Mouse (Mus musculus) lung, embryonic 15.5 days (tissue): ENCODE data around the gene Kitl. TPM values are rescaled to one million over a fixed set of nuclear protein-coding genes. Genes with fewer than 3 reads are reported as not detected.

Source experiments
- ATAC-seq: fragments of 200-750 bp; cut with Nextera tagmentation; 2 replicates; pipeline ENCODE4 v1.8.0; 2017; ENCODE audit warnings: moderate number of reproducible peaks, borderline replicate concordance; ENCODE audit not compliant: low FRiP score, low TSS enrichment; ENCODE audit errors: extremely low read depth
- H3K27ac ChIP-seq: fragments of 300-500 bp; sonication (generic); 2 replicates; pipeline ENCODE4 v1.5.1; 2015; ENCODE audit warnings: moderate library complexity, mild to moderate bottlenecking, inconsistent platforms
- H3K27me3 ChIP-seq: fragments of 300-500 bp; sonication (generic); 2 replicates; pipeline ENCODE4 v1.6.1; 2015; ENCODE audit warnings: inconsistent platforms
- H3K36me3 ChIP-seq: fragments of 300-500 bp; sonication (generic); 2 replicates; pipeline ENCODE4 v1.6.1; 2015; ENCODE audit warnings: inconsistent platforms
- H3K4me1 ChIP-seq: fragments of 300-500 bp; sonication (generic); 2 replicates; pipeline ENCODE4 v1.6.1; 2015; ENCODE audit warnings: inconsistent platforms
- H3K4me2 ChIP-seq: fragments of 300-500 bp; sonication (generic); 2 replicates; pipeline ENCODE4 v1.6.1; 2015; ENCODE audit warnings: inconsistent platforms, mild to moderate bottlenecking, moderate library complexity
- H3K4me3 ChIP-seq: fragments of 300-500 bp; sonication (generic); 2 replicates; pipeline ENCODE4 v1.5.1; 2015; ENCODE audit warnings: mild to moderate bottlenecking, inconsistent platforms
- H3K9ac ChIP-seq: fragments of 300-500 bp; sonication (generic); 2 replicates; pipeline ENCODE4 v1.6.1; 2015; ENCODE audit warnings: inconsistent platforms
- H3K9me3 ChIP-seq: fragments of 300-500 bp; sonication (generic); 2 replicates; pipeline ENCODE4 v1.6.1; 2016; ENCODE audit warnings: inconsistent platforms
- WGBS: fragments of 180-500 bp; shearing (Covaris S2); methylation state at CpG from one replicate; pipeline ENCODE4 v1.1.7; 2015; 5-methylcytosine and 5-hydroxymethylcytosine counted together
- polyA plus RNA-seq: library from polyadenylated mRNA; unstranded; fragments of >200 nt; fragmentation: Nextera tagmentation; extraction: Ambion mirVana; gene quantifications from 2 replicates; pipeline ENCODE4 v1.2.1, GENCODE M21; 2015

The Kitl gene
- polyA plus RNA-seq, 1 experiment from 2014 or later: 45.6 TPM

DNA sequence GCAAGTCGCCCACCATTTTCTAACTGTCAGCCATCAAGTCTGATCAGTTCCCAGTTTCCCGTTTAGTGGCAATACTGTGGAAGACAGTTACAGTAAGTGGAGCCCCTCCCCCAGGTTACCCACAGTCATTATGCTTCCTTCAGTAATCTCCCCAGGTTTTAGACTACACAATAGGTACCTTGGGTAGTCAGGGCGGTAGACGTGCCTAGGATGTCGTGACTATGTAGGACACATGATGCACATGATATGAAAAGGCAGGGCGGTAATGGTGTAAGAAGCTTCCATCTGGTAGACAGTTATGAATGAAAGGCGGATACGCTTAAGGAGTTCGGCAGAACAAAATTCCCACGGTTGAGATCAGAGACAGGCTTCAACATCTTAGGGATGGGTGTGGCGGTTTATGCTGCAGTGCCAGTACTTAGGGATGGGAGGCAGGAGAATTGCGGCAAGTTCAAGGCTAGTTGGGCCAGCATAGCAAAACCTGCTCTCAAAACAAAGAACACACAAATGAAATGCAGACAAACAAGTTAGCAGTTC is 15.6 kb downstream of the Kitl start:
- Histone ChIP-seq H3K9me3 (no peaks in the 10 kb centered on the region), H3K27ac (peak overlapping the region; percentile 66), H3K4me2 (peak overlapping the region; percentile 40), H3K4me3 (0 out of 2 replicates have a peak overlapping the region, but pooled peaks have one; percentile 3), H3K27me3 (no peaks in the 10 kb centered on the region), H3K36me3 (no peaks in the 10 kb centered on the region), H3K4me1 (peaks cover 54% of the 10 kb centered on the region), H3K9ac (no peak overlapping the region)
- ATAC-seq: peak; percentile 63
- WGBS: 40% methylated on average over 12 of the region's 12 CpGs

DNA sequence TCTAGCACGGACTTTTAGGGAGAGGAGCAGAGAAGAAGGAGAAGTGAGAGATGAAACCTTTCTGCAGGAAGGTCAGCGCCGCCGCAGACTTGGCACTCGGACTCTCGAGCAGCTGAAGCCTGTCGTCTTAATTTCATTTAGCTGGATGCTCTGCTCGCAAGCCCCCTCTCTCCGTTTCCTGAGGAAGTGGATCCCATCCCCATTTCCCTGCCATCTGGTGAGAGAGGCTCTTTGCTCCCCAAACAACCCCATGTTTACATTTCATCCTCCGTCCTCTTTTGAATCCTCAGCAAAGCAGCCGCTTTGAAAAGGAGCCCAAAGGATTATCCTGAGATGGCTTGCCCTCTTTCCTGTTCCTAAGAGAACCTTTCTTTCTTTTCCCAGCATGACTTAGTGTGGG is 16.2 kb downstream of the Kitl start:
- Histone ChIP-seq H3K4me1 (peaks cover 55% of the 10 kb centered on the region), H3K9ac (no peak overlapping the region), H3K36me3 (no peaks in the 10 kb centered on the region), H3K4me2 (peak overlapping the region; percentile 40), H3K27me3 (no peaks in the 10 kb centered on the region), H3K9me3 (no peaks in the 10 kb centered on the region), H3K27ac (peak overlapping the region; percentile 66), H3K4me3 (peak overlapping the region; percentile 3; the same call in 1 of the 2 replicates)
- 8% methylated on average over 11 of the region's 11 CpGs for WGBS
- ATAC-seq: peak; percentile 59; the same call in 1 of the 2 replicates

DNA sequence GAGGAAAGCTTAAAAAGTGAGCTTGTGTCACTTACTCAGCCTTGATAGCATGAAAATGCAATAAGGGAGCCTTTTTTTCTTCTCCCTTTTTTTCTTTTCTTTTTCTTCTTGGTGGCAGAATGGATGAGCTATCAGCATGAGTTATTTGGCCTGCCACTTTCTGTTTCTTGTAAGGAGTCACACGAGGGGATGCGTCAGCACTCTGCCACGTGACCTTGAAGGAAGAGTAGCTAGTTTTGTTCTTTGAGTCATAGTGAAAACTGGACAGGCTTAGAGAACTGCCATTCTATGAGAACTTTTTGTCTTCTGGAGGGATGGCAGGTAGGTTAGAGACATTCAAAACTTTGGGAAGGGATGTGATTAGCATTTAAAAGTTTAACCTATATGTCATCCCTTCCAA is 17.1 kb downstream of the Kitl start:
- Histone ChIP-seq H3K9ac (no peak overlapping the region), H3K9me3 (no peaks in the 10 kb centered on the region), H3K4me3 (no peak overlapping the region), H3K36me3 (no peaks in the 10 kb centered on the region), H3K27me3 (no peaks in the 10 kb centered on the region), H3K4me1 (peaks cover 59% of the 10 kb centered on the region), H3K27ac (no peak overlapping the region), H3K4me2 (no peak overlapping the region)
- 49% methylated on average over 3 of the region's 3 CpGs for WGBS
- ATAC-seq: no peak

DNA sequence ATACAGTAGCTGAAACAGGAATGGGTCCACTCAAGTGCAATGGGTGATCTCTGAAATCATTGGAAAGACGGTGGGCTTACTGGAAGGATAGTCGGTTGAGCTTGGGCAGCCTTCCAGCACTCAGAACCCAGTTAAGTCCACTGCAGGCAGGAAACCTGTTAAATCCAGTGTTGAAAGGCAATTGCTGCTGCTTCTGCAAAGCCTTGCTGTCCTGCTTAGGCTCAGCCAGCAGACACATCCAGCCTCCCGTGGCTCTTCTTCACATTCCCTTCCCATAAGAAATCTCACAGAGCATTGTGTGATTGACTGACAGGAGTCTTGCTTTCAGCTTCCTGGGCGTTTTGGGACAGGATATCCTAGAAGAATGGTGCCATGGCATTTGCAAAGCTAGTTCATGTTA is 20.6 kb downstream of the Kitl start:
- Histone ChIP-seq H3K27ac (no peak overlapping the region), H3K4me1 (peaks cover 70% of the 10 kb centered on the region), H3K9me3 (no peaks in the 10 kb centered on the region), H3K27me3 (no peaks in the 10 kb centered on the region), H3K9ac (no peak overlapping the region), H3K4me3 (no peak overlapping the region), H3K36me3 (no peaks in the 10 kb centered on the region), H3K4me2 (no peak overlapping the region)
- ATAC-seq: no peak
- 56% methylated on average over 4 of the region's 4 CpGs for WGBS

DNA sequence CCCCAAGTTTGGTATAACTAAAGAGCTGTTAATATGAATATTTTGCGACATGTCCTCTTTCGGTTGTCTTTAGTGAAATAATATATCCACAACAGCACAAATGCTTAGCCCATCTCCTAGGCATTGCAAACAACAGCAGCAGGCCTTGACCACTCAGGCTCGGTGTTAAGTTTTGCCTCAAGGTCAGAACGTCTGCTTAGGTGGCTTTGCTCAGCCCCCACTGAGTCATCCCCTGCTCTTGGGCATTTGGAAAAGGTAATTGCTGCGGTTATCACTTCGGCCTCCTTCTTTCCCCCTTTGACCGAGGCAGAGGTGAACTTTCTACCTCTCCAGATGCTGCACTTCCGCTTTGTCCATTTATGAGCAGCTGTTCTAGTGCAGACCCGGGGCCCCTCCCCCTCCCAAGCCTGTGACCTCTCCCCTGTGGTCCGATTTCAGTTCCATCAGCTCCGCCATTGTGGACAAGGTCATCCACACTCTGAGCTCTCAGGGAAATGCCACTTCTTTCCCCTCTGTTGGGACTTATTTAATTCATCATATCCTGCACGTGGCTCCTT is 23.0 kb downstream of the Kitl start:
- Histone ChIP-seq H3K36me3 (no peaks in the 10 kb centered on the region), H3K4me2 (no peak overlapping the region), H3K27ac (no peak overlapping the region), H3K4me3 (no peak overlapping the region), H3K27me3 (no peaks in the 10 kb centered on the region), H3K9ac (no peak overlapping the region), H3K9me3 (no peaks in the 10 kb centered on the region), H3K4me1 (peaks cover 61% of the 10 kb centered on the region)
- 52% methylated on average over 12 of the region's 12 CpGs for WGBS
- ATAC-seq: no peak

DNA sequence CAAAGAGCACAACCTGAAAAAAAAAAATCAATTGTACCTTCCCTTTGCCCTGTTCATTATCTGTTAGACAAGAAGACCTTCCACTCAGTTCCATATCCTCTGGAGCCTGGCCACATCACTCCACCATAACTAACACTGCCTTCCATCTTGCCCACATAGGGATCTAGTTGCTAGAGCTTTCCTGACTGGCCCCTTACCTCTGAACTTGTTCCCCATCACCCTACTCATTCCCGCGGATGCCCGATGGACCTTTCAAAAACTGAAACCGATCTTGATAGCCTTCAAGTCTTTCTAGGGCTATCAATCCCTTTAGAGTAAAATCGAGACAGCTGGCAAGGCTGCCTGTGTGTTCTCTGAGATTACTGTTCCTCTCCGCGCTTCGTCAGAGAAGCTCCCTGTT is 23.6 kb downstream of the Kitl start:
- WGBS: 73% methylated on average over 8 of the region's 8 CpGs
- H3K9ac ChIP-seq: no peak overlapping the region
- H3K9me3 ChIP-seq: no peaks in the 10 kb centered on the region
- H3K27ac ChIP-seq: no peak overlapping the region
- no peak for ATAC-seq
- H3K27me3 ChIP-seq: no peaks in the 10 kb centered on the region
- H3K36me3 ChIP-seq: no peaks in the 10 kb centered on the region
- no peak overlapping the region for H3K4me2 ChIP-seq
- no peak overlapping the region for H3K4me3 ChIP-seq
- peaks cover 60% of the 10 kb centered on the region for H3K4me1 ChIP-seq

DNA sequence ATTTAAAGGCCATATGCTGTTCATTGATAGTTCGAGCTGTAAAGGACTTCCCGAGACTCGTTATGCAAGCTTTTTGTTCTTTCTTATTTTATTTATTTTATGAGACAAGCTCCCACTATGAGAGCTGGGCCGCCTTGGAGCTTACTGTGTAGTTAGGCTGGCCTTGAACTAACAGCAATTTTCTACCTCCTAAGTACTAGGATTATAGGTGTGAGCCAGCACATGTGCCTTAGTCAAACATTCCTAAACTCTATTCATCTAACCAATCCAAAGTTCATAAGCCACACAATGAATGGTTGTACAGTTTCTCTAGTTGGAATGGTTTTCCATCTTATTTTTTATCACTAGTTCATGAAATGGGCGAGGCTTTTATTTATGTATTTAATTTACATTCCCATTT is 28.3 kb downstream of the Kitl start:
- peaks cover 29% of the 10 kb centered on the region for H3K4me1 ChIP-seq
- H3K36me3 ChIP-seq: no peaks in the 10 kb centered on the region
- WGBS: 81% methylated on average over 5 of the region's 5 CpGs
- no peak overlapping the region for H3K27ac ChIP-seq
- no peak overlapping the region for H3K4me3 ChIP-seq
- no peak overlapping the region for H3K9ac ChIP-seq
- H3K9me3 ChIP-seq: no peaks in the 10 kb centered on the region
- H3K27me3 ChIP-seq: no peaks in the 10 kb centered on the region
- no peak for ATAC-seq
- H3K4me2 ChIP-seq: no peak overlapping the region

DNA sequence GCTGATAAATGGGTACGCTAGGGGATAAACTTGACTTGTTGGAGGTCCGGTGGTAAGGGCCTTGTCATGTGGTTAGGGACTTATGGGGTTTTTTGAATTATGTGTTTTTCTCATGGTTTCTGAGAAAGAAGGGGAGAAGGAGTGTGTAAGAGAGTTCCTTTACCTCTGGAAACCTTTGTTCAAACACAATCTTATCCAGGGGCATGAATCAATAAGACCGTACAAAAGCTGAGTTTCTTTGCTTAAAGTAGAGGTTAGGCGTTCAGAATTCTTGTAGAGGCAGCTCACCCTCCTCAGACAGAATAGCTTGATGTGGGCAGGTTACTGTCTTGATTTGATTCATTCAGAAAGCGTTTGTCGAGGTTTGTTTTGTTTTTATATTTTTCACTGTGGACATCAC is 28.7 kb downstream of the Kitl start:
- Histone ChIP-seq H3K36me3 (no peaks in the 10 kb centered on the region), H3K27ac (no peak overlapping the region), H3K9me3 (no peaks in the 10 kb centered on the region), H3K27me3 (no peaks in the 10 kb centered on the region), H3K4me2 (no peak overlapping the region), H3K4me3 (no peak overlapping the region), H3K9ac (no peak overlapping the region), H3K4me1 (peaks cover 29% of the 10 kb centered on the region)
- ATAC-seq: no peak
- WGBS: 70% methylated on average over 6 of the region's 6 CpGs

DNA sequence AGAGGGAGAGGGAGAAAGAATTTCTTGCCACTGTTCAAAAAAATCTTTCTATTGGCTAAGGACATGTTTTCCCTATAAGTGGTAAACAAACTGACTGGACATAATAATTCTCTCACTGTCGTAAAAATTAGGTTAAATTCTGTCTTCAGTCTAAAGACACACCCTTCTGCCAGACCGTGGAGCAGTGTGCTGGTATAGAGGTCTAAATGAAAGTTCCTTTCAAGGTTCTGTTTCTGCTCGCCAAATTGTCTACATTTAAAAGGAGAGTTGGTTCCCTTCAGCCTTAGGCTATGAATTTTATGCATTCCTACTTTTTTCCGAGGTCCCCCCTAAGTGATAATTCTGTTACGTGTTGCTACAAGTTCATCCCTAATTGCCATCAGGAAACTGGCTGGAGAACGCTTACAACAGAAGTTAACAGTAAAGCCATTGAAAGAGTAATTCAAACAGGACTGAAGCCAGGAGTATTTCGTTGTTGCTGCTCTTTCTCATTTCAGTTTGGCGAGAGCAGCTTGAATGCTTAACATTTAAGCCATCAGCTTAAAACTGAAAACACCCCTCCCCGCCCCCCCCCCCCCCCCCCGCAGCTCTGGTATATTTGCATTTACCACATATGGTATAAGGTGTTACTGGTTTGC is 35.8 kb downstream of the Kitl start:
- Histone ChIP-seq H3K36me3 (0 out of 2 replicates have a peak, but pooled peaks cover 3% of the 10 kb centered on the region), H3K4me2 (peak overlapping the region; percentile 20; the same call in 1 of the 2 replicates), H3K4me3 (no peak overlapping the region), H3K9me3 (no peaks in the 10 kb centered on the region), H3K4me1 (peaks cover 16% of the 10 kb centered on the region), H3K27me3 (no peaks in the 10 kb centered on the region), H3K27ac (peak overlapping the region; percentile 59; the same call in 1 of the 2 replicates), H3K9ac (no peak overlapping the region)
- 29% methylated on average over 10 of the region's 10 CpGs for WGBS
- ATAC-seq: no peak

DNA sequence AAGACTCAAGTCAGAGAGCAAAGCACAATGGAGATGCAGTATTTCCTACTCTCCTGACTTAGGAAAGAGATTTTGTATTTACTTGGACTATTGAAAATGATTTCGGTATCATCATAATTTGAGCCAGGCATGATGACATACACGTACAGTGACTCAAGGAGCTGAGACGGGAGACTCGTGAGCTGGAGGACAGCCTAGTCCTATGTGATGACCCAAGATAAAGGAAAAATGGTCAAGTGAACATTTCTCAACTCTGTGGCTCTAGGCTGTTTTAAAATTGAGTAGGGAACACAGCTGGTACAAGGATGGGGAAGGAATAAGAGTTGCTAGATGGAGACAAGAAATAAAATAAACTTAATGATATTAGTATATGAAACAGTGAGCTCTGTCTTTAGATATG is 37.0 kb downstream of the Kitl start:
- 72% methylated on average over 4 of the region's 4 CpGs for WGBS
- 0 out of 2 replicates have a peak, but pooled peaks cover 3% of the 10 kb centered on the region for H3K36me3 ChIP-seq
- H3K4me3 ChIP-seq: no peak overlapping the region
- no peaks in the 10 kb centered on the region for H3K9me3 ChIP-seq
- peaks cover 25% of the 10 kb centered on the region for H3K4me1 ChIP-seq
- no peak overlapping the region for H3K4me2 ChIP-seq
- ATAC-seq: no peak
- no peak overlapping the region for H3K27ac ChIP-seq
- no peaks in the 10 kb centered on the region for H3K27me3 ChIP-seq
- H3K9ac ChIP-seq: no peak overlapping the region

DNA sequence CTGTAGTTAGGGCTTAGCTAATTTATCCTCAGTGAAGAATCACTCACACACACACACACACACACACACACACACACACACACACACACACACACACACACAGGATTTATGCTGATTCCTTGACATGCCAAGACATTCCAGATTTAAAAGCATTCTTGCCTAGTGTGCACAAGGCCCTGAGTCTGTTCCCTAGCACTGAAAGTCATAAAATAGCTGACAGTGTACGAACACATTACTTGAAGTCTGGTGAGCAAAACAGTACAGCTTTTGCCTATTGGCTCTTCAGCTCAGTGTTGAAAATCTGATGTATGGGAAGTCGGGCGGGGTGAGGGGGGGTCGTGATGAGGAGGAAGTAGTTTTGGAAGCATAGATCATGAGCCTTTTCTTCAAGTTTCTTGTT is 37.5 kb downstream of the Kitl start:
- no peak overlapping the region for H3K9ac ChIP-seq
- 62% methylated on average over 4 of the region's 4 CpGs for WGBS
- H3K27ac ChIP-seq: no peak overlapping the region
- no peaks in the 10 kb centered on the region for H3K9me3 ChIP-seq
- H3K4me1 ChIP-seq: peaks cover 28% of the 10 kb centered on the region
- no peak overlapping the region for H3K4me3 ChIP-seq
- H3K36me3 ChIP-seq: 0 out of 2 replicates have a peak, but pooled peaks cover 3% of the 10 kb centered on the region
- no peaks in the 10 kb centered on the region for H3K27me3 ChIP-seq
- ATAC-seq: no peak
- no peak overlapping the region for H3K4me2 ChIP-seq

DNA sequence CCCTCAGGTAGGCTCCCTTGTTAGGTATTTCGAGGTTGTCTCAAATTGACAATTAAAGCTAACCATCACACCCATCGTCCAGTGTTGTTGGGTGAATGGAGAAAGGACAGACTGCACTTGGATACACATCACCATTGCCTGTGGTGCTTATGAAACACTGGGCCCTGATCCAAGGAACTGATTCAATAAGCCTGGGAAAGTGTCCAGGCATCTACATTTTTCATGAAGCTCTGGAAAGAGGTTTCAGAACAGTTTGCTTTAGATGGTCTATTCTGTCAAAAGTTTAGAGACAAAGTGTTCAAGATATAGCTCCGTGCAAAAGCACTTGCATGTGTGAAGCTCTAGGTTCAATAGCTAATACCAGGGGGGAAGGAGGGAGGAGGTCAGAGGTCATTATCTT is 38.6 kb downstream of the Kitl start:
- peak; percentile 69 for ATAC-seq
- Histone ChIP-seq H3K36me3 (0 out of 2 replicates have a peak, but pooled peaks cover 3% of the 10 kb centered on the region), H3K27ac (peak overlapping the region; percentile 26; the same call in 1 of the 2 replicates)

More for the DNA sequence above, 38.6 kb downstream of the Kitl start:
- Histone ChIP-seq H3K9me3 (no peaks in the 10 kb centered on the region), H3K4me3 (no peak overlapping the region), H3K4me2 (no peak overlapping the region), H3K9ac (no peak overlapping the region), H3K4me1 (peaks cover 28% of the 10 kb centered on the region), H3K27me3 (no peaks in the 10 kb centered on the region)
- 56% methylated on average over 3 of the region's 3 CpGs for WGBS
